Mouse (Mus musculus) ovary, postnatal 36 days (tissue): Measurements from ENCODE around the gene Caml.
"Not testable (repeated sequence)": the region's sequence is repeated elsewhere in the genome, so short reads cannot be mapped to it uniquely, and the experiment has no call there.

Source experiments
- DNase-seq: peaks from one replicate; pipeline ENCODE4 v3.0.0; 2022; ENCODE audit warnings: low spot score, mixed read lengths

Gene Caml

DNA sequence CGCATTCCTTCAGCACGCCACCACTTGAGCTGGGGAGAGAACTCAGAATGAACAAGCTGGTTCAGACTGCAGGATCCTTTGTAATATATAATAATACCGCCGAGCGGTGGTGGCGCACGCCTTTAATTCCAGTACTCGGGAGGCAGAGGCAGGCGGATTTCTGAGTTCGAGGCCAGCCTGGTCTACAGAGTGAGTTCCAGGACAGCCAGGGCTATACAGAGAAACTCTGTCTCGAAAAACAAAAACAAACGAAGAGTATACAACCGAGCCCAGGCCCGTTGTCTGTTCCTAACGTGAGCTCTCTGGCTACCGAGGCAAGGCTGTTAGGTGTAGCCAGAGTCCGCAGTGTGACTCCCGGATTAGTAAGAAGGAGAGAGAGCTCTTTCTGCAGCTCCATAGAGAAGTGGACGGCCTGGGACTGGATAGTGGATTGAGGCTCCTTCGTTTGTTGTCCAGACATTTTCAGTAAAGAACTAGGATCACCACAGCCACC, 603 bp upstream of the Caml start:
- not testable (repeated sequence) for DNase-seq

DNA sequence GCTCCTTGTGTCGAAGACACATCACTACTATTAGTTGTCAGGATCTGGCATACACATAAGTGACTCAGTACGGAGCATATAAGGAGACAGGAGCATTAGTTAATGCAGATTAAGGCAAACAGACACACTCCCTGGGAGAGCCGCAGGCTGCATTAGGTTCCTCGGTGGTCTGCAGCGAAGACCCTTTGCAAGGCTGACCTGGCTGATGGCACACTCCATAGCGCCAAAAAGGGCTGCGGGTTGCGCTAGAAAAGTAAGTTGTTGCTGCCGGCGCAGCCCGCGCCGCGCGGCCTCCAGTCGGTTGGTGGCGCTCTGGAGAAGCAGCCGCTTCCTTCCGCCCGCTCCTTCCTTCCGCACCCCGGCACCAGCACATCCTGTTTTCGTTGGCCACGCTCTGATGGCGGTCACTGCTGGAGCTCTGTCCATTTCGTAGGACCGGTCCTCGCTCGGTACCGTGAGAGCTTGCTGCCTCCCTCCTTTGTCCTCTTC, 11.9 kb downstream of the Caml start, which contains the start of gene Ddx46:
Ddx46 (plus strand) TSS at position 389 of the 489 bp plus-strand sequence.
- DNase-seq: peak; percentile 88

DNA sequence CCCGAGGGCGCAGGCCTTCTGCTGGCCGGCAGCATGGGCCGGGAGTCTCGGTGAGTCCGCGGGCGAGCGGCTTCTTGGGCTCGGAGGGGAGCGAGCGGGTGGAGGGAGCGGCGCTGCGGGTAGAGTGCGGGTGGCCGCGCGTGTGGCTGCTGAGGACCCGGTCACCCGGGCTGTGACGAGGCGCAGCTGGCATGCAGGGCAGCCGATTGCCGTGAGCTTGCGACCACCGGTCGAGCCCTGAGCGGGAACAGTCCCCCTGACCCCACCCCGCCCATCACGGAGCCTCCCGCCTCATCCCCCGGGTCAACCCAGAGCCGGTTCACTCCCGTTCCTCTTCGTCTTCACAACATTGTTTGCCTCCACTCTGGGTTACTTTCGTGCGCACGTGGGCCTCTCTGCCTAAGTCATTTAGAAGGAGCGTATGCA, 12.4 kb downstream of the Caml start:
- DNase-seq: no peak

DNA sequence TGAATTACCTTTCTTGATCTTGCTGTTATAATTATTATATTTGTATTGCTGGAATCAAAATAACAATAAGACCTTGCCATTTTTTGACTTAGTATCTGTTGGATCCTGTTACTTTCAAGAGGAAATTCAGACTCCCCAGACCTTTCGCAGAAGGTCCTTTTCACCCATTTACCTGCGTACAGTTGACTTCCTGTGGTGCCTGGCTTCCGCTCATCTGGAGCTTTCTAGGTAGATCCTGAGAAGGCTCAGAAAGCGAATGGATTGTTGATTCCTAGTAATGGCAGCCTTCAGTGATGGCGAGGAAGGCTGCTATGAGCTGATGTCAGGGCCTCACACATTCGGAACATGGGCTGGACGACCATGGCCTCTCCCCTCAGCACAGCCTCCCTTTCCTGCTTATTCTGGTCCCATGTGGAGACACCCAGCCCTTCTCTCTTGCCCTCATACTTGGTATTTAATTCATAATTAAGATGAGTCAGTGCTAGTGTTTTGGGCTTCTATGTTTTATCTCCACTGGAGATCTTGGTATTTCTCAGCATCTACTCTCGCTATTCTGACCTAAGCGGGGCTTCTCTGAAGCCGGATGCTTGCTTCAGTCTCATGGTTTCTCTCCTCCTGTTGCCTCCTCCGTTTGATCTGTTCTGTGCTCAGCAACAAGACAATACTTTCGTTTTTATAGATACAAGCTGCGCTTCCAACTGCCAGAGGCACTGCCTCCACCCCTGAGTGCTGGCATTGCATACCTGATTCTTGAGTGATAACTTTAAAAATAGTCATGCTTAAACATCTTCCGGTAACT, 13.6 kb downstream of the Caml start:
- no peak for DNase-seq

DNA sequence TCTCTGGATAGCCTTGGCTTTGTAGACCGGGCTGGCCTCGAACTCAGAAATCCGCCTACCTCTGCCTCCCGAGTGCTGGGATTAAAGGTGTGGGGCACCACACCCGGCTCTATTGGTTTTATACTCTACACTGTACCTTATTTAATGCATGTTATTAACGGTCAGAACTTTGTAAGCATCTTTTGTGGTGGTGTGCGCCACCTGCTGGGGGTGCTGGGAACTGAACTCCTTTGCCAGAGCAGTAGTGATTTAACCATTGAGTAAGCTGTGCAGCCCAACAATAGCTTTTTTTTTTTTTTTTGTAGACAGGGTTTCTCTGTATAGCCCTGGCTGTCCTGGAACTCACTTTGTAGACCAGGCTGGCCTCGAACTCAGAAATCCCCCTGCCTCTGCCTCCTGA, 17.7 kb downstream of the Caml start:
- DNase-seq: peak; percentile 72

DNA sequence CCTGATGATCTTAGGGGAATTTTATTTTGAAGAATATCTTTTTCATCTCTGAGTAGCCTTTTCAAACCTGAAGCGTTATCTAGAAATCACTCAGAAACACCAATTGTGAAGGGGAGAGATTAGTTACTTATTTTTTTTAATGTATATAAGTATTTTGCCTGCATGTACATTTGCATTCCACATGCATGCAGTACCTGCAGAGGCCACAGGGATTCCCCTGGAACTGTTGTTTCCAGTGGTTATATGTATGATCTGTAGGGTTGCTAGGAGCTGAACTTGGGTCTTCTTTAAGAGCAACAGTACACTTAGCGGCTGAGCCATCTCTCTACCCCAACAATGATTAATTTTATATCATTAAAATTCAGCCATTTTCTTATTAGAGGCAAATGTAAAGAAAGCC, 21.7 kb downstream of the Caml start:
- DNase-seq: no peak

DNA sequence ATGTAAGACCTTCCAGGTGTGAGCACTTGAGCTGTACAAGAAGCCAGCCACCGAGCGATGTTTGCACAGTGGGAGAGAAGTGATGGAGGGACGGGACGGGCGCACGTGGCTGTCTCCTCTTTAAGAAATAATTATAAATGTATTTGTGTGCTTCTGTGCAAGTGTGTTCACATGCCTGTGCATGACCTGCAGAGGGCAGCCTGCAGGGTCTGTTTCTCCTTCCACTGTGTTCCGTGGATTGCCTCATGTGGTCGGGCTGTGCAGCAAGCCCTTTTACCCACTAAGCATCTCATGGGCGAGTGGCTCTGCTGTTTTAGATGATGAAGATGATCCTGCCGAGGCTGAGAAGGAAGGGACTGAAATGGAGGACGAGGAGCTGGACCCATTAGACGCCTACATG, 27.3 kb downstream of the Caml start:
- DNase-seq: no peak

- DNase-seq: no peak
Measured at GRCm38 (mm10) chr13:55650980-55651379, 28.2 kb downstream of the Caml start.

GRCm38 (mm10) chr13:55668550-55668949, 45.7 kb downstream of the Caml start:
- DNase-seq: peak; percentile 12

DNA sequence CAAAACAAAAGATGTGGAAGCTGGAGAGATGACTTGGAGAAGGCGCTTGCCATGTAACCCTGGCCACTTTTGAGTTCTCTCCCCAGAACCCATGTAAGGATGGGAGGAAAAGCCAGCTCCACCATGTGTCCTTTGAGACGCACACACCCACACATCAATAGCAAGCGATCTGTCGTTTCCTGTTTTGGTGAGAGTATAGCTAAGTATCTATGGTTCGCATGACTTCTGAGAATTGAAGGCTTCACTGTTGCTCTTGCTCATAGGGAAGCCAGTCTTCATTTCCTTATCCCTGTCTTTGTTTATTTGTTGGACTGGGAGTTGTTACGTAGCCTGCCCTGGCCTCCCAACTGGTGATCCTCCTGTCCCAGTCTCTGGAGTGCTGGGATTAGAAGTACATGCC, 49.9 kb downstream of the Caml start:
- no peak for DNase-seq

- no peak for DNase-seq
Measured at GRCm38 (mm10) chr13:55677364-55677763, 54.6 kb downstream of the Caml start.
